Mouse (Mus musculus) embryonic fibroblast, embryonic 13.5 days (primary cell): ENCODE data around the gene Gna11. TPM values are rescaled to one million over a fixed set of nuclear protein-coding genes. Genes with fewer than 3 reads are reported as not detected.

ENCODE experiments used
- H3K27ac ChIP-seq: 2 replicates; pipeline ENCODE4 v1.5.1; 2012; ENCODE audit warnings: low read length, control low read depth, inconsistent platforms; ENCODE audit not compliant: insufficient read depth
- H3K4me1 ChIP-seq: 2 replicates; pipeline ENCODE4 v1.6.1; 2011; ENCODE audit warnings: low read length; ENCODE audit not compliant: control insufficient read depth, insufficient read depth
- H3K4me3 ChIP-seq: 2 replicates; pipeline ENCODE4 v1.5.1; 2011; ENCODE audit warnings: mild to moderate bottlenecking, control low read depth, low read length; ENCODE audit not compliant: insufficient read depth
- CTCF ChIP-seq: IDR thresholded peaks from 2 replicates; pipeline ENCODE4 v1.5.1; 2011; ENCODE audit warnings: mild to moderate bottlenecking, control low read depth, low read length, moderate library complexity, borderline replicate concordance; ENCODE audit not compliant: insufficient read depth
- POLR2A ChIP-seq: IDR thresholded peaks from 2 replicates; pipeline ENCODE4 v1.6.1; 2011; ENCODE audit warnings: low read depth, mild to moderate bottlenecking, control low read depth, low read length, moderate library complexity
- polyA plus RNA-seq: library from polyadenylated mRNA; stranded (reverse); fragments of >200 nt; gene quantifications from 2 replicates; pipeline ENCODE4 v1.2.4, GENCODE M21; 2011; ENCODE audit warnings: low read depth; ENCODE audit not compliant: missing spikeins, insufficient read length

Gene Gna11
- polyA plus RNA-seq, 1 experiment = 66.3 TPM

DNA sequence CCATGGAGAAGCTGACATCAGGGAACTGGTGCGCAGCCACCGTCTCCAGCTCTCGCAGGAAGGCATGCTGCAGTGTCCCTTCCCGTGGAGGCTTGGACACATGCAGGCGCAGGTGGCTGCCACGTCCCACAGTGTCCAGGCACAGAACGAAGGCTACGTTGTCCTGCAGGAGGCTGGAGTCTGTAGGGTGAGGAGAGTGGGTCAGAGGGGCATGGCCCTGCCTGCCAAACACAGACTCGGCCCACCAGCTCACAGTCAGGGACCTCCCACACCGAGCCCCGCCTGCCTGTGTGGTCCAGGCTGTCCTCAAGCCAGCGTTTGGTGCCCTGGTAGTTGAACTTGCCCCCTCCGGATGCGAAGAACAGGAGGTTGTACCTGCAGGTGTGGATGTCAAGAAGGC lies 55.0 kb downstream of the Gna11 start:
- Histone ChIP-seq H3K27ac (no peak overlapping the region), H3K4me1 (no peaks in the 10 kb centered on the region)
- TF ChIP-seq POLR2A (no peak), CTCF (no peak)

DNA sequence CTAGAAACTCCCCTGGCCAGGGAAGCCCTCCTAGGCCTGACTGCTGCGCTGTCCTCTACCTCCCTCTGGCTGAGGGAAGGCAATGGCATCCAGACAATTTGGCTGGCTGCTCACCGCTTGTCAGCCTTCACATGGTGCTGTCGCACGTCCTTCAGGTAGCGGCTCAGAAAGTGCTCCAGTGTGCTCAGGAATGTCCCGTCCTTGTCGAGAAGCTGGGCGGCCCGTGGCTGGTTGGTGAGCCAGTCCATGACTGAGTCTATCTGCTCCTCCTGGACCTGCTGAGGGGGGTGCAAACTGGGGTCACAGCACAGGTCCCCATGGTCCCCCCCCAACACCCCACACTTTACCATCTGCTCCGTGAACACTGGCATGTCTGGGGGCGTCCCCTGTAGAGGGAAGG lies 56.9 kb downstream of the Gna11 start:
- no peak for TF ChIP-seq POLR2A
- TF ChIP-seq CTCF = no peak
- no peak overlapping the region for H3K27ac ChIP-seq
- no peaks in the 10 kb centered on the region for H3K4me1 ChIP-seq
- no peak overlapping the region for H3K4me3 ChIP-seq

More for the DNA sequence above, 55.0 kb downstream of the Gna11 start:
- H3K4me3 ChIP-seq = no peak overlapping the region

DNA sequence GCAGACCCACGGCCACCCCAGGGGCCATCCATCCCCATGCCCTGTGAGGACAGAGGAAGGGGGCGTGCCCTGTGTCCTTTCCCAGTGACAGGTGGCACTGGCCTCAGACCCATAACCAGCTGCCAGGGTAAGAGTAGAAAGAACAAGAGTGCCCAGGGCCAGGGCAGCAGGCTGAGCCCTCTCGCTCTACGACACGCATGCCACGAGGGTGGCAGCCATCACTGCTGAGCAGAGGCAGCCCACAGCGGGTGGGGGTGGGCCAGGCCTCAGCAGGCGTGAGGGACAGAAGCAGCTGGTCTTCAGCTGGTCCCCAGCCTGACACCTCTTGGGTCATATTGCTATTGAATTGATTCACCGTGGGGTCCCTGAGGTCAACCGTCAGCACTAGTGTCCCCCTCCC lies 58.5 kb downstream of the Gna11 start:
- H3K4me3 ChIP-seq = no peak overlapping the region
- no peak for TF ChIP-seq CTCF
- TF ChIP-seq POLR2A = no peak
- H3K27ac ChIP-seq = no peak overlapping the region
- no peaks in the 10 kb centered on the region for H3K4me1 ChIP-seq

DNA sequence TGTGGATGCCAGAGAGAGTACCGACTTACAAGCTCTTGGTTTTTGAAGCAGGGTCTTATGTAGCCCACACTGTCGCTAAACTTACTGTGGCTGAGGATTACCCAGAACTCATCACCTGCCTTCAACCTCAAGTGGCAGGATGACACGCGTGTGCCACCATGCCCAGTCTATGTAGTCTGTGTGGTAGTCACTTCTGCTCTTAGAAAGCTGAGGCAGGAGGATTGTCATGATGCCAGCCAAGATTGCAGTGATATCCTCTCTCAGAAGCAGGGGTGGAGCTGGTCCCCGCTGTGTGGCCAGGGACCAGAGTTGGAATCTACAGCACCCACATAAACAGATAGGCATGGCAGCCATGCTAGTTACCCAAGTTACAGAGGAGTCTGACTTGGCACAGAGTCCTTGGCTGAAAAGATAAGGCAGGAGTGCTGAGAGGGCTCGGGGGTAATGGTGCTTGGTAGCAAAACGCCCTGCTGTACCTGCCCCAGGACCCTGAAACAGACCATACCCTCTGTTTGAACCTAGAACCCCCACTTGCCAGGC lies 59.4 kb downstream of the Gna11 start:
- H3K4me1 ChIP-seq = no peaks in the 10 kb centered on the region
- no peak overlapping the region for H3K4me3 ChIP-seq
- TF ChIP-seq CTCF (no peak), POLR2A (no peak)
- H3K27ac ChIP-seq = no peak overlapping the region

DNA sequence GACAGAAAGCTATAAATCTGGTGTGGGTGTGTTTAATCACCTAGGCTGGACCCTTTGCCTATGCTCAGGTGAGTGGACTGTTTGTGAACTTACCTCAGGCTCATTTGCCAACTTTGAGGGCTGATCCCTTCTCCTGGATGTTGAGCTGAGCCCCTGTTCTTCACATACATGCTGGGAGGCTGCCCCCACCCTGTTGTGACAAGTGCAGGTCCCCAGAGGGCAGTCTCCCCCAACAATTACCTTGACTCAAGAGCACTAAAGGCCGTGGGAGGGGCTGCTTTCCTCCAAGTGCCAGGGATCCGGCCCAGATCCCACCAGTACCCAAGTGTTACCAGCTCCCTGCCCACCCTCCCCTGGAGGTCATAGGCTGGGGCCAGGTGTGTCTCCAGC lies 59.9 kb downstream of the Gna11 start:
- TF ChIP-seq CTCF = no peak
- no peak for TF ChIP-seq POLR2A
- H3K27ac ChIP-seq = no peak overlapping the region
- no peak overlapping the region for H3K4me3 ChIP-seq
- H3K4me1 ChIP-seq = no peaks in the 10 kb centered on the region

DNA sequence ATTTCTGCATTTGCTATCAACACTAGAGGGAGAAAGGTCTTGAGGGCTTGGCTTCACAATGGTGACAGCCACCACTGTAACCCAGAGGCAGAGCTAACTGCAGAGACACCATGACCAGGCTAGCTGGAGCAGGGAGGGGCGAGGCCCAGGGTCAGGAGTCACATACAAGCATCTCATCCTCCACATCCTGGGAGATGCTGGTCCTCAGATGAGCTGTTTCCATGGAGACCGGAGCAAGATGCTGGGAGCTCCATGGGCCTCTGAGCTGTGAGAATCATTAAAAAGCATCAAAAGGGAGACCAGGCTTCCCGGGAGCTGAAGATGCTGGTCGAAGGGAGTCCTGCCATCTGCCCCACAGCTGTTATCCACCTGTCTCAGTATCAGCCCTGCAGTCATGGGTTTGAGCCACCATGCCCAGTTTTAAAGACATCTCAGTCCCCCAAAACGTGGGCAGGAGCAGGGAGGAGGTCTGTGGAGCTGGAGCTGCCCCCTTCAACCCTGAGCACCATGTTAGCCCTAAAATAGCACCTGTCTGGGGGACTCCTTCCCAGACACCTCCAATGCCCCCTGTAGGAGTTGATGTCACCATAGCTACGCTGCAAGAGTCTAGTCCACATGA lies 60.4 kb downstream of the Gna11 start:
- TF ChIP-seq POLR2A = no peak
- no peak for TF ChIP-seq CTCF

DNA sequence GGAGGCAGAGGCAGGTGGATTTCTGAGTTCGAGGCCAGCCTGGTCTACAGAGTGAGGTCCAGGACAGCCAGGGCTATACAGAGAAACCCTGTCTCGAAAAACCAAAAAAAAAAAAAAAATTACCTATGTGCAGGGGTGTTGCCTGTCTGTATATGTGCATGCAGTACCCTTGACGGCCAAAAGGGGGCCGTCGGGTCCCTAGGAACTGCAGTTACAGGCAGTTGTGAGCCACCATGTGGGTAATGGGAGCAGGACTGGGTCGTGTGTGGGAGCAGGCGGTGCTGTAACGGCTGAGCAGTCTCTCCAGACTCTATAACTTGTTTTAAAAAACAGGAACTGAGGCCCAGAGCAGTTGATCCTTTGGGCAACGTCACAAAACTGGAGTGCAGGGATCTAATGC lies 61.0 kb downstream of the Gna11 start:
- no peak overlapping the region for H3K27ac ChIP-seq
- H3K4me1 ChIP-seq = no peaks in the 10 kb centered on the region
- no peak overlapping the region for H3K4me3 ChIP-seq
- peak; percentile 36; the same call in 1 of the 2 replicates for TF ChIP-seq CTCF
- TF ChIP-seq POLR2A = no peak

More for the DNA sequence above, 60.4 kb downstream of the Gna11 start:
- Histone ChIP-seq H3K27ac (no peak overlapping the region), H3K4me3 (no peak overlapping the region), H3K4me1 (no peaks in the 10 kb centered on the region)

DNA sequence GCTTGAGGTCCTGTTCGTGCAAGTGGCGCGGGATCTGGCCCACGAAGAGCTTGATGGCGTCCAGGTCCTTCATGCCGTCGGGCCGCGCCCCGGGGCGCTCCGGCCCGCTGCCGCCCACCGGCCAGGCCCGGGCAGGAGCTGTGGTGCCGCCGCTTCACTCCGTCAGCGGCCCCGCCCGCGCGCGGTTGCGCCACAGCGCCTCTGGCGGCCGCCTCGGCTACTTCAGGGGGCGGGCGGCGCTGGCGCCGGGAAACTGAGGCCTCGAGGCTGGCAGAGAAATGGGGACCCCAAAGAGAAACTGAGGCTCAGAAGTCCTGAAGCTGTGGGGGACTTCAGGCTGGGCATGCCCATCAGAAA lies 62.5 kb downstream of the Gna11 start, which contains the start of gene Celf5:
Celf5 (minus strand) TSS at position 177 of the 357 bp plus-strand sequence.
- H3K27ac ChIP-seq = no peak within 1 kb of the TSS
- H3K4me3 ChIP-seq = peak within 1 kb of the TSS; percentile 51

DNA sequence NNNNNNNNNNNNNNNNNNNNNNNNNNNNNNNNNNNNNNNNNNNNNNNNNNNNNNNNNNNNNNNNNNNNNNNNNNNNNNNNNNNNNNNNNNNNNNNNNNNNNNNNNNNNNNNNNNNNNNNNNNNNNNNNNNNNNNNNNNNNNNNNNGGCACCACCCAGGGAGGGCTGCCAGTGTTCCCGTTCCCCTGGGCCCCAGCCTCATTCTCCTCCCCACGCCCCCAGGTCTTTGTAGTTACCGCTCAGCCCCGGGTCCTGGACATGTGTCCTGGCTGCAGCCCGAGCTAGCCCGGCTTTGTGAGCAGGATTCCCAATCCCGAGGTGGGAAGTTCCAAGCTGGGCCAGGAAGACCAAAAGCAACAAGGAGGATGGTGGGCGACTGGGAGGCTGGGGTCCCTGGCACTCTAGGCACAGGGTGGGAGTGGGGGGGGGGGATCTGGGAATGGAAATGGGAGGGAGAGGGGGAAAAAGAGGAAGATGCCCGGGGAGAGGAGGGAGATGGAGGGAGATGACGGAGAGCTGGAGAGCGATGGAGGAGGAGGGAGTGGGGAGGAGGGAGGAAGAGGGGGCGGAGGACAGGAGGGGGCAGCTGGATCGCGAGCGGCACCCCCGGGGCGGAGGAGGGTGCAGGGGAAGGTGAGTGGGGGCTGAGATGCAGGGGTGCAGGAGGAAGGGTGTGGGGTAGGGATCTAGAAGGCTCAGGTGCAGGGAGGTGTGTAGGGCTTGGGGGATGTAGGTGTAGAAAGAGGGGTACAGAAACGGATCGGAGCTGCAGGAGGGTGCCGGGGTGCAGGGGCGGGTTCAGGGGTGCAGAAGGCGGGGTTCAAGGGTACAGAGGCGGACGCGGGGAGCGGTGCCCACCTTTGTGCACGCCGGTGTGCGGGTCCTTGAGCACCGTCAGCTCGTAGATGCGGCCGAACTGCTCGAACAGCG lies 63.1 kb downstream of the Gna11 start:
- TF ChIP-seq POLR2A (no peak), CTCF (no peak)
- peak overlapping the region; percentile 51 for H3K4me3 ChIP-seq
- no peak overlapping the region for H3K27ac ChIP-seq
- no peaks in the 10 kb centered on the region for H3K4me1 ChIP-seq

More for the DNA sequence above, 62.5 kb downstream of the Gna11 start, which contains the start of gene Celf5:
- H3K4me1 ChIP-seq = no peaks in the 10 kb centered on the region
- TF ChIP-seq POLR2A (no peak), CTCF (peak; percentile 32; the same call in 1 of the 2 replicates)

Other genes starting within 250 kb of the Gna11 start
- 20.0 and 20.1 TPM in 2 replicates for gene Cactin, start 224.1 kb downstream of the Gna11 start, polyA plus RNA-seq
- gene Tbxa2r, start 216.5 kb downstream of the Gna11 start, polyA plus RNA-seq = 5.7 and 7.4 TPM in 2 replicates
- gene Gipc3, start 201.9 kb downstream of the Gna11 start, polyA plus RNA-seq = 0.37 and 0.39 TPM in 2 replicates
- 75.2 and 81.8 TPM in 2 replicates for gene Hmg20b, start 194.7 kb downstream of the Gna11 start, polyA plus RNA-seq
- 5.7 and 6.2 TPM in 2 replicates for gene Mfsd12, start 187.7 kb downstream of the Gna11 start, polyA plus RNA-seq
- 0.61 TPM in 1 of 2 replicates, not detected in the other for gene 4930404N11Rik, start 179.4 kb downstream of the Gna11 start, polyA plus RNA-seq
- gene Fzr1, start 166.7 kb downstream of the Gna11 start, polyA plus RNA-seq = 26.4 and 26.7 TPM in 2 replicates
- gene Dohh, start 160.8 kb downstream of the Gna11 start, polyA plus RNA-seq = 37.7 and 50.1 TPM in 2 replicates
- 1.4 TPM in 1 of 2 replicates, not detected in the other for gene Gm48551, start 160.7 kb downstream of the Gna11 start, polyA plus RNA-seq
- 1.1 TPM in 1 of 2 replicates, not detected in the other for gene Gm48552, start 156.2 kb downstream of the Gna11 start, polyA plus RNA-seq
- 0.58 and 2.2 TPM in 2 replicates for gene Smim24, start 152.1 kb downstream of the Gna11 start, polyA plus RNA-seq
- gene Nfic, start 89.6 kb downstream of the Gna11 start, polyA plus RNA-seq = 64.3 and 84.8 TPM in 2 replicates
- 4.4 and 4.5 TPM in 2 replicates for gene Celf5, start 62.5 kb downstream of the Gna11 start, polyA plus RNA-seq
- 61.5 and 62.8 TPM in 2 replicates for gene Ncln, start 48.8 kb downstream of the Gna11 start, polyA plus RNA-seq
- not detected in 2 replicates for gene S1pr4, start 45.1 kb downstream of the Gna11 start, polyA plus RNA-seq
- gene Gna15, start 21.0 kb downstream of the Gna11 start, polyA plus RNA-seq = 0.83 TPM in 1 of 2 replicates, not detected in the other
- gene Aes, start 14.3 kb upstream of the Gna11 start, polyA plus RNA-seq = 354 and 424 TPM in 2 replicates
- gene Tle2, start 29.4 kb upstream of the Gna11 start, polyA plus RNA-seq = 22.4 and 25.7 TPM in 2 replicates
- 16.5 and 26.4 TPM in 2 replicates for gene Tle6, start 55.9 kb upstream of the Gna11 start, polyA plus RNA-seq
- gene BC025920, start 61.1 kb upstream of the Gna11 start, polyA plus RNA-seq = 0.75 and 0.86 TPM in 2 replicates
- gene Sirt6, start 82.6 kb upstream of the Gna11 start, polyA plus RNA-seq = 14.0 and 17.5 TPM in 2 replicates
- gene Ankrd24, start 83.3 kb upstream of the Gna11 start, polyA plus RNA-seq = 9.0 and 11.6 TPM in 2 replicates
- 2.7 and 2.9 TPM in 2 replicates for gene Gm10778, start 103.9 kb upstream of the Gna11 start, polyA plus RNA-seq
- 11.8 and 14.4 TPM in 2 replicates for gene Zfp433, start 159.6 kb upstream of the Gna11 start, polyA plus RNA-seq
- gene Gm3055, start 226.0 kb upstream of the Gna11 start, polyA plus RNA-seq = 8.5 and 11.0 TPM in 2 replicates